Mouse (Mus musculus) layer of hippocampus, postnatal 25 days (tissue): Measurements from ENCODE around the gene Hyal2. TPM values are rescaled to one million over a fixed set of nuclear protein-coding genes. Genes with fewer than 3 reads are reported as not detected.

Source experiments
- DNase-seq, 2 experiments: peaks; one replicate each; pipeline ENCODE4 v3.0.0; 2022; ENCODE audit warnings: mixed read lengths in 2 of 2, low spot score in 1 of 2; ENCODE audit errors: extremely low spot score in 1 of 2
- total RNA-seq, 2 experiments: library from RNA; stranded (reverse); gene quantifications; 2 replicates each; pipeline ENCODE4 v1.2.3; 2021

The Hyal2 gene
- total RNA-seq = 10 to 100 TPM; 13.2 to 17.8 TPM

DNA sequence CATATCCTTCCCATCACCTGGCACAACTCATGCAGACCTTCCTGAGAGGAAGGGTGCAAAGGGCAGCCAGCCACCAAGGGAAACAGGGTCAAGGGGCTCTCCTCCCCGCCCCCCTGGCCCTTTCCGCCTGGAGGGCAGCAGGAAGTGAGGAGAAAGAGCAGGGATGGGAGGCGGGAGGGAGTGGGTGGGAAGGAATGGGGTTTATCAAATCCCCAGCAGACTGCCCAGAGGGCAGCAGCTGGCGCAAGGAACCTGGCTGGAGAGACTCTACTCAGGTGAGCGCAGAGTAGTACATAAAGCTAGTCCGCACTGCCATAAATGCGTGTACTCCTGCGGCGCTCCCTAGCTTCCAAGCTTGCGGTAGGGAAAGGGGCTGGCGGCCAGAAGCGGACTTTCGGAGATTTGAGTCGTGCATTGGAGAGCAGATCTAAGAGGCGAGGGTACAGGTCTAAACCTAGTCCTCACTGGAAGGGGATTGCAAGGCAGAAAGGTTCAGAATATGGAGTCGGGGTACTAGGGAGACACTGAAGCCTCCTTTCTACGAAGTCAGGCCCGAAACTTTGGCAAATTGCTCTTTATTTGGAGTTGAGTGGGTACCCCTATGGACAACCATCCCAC lies at the start of gene Hyal2:
TSS of gene Hyal2 (plus strand) at position 244 of the 618 bp plus-strand sequence.
- DNase-seq = no peak

DNA sequence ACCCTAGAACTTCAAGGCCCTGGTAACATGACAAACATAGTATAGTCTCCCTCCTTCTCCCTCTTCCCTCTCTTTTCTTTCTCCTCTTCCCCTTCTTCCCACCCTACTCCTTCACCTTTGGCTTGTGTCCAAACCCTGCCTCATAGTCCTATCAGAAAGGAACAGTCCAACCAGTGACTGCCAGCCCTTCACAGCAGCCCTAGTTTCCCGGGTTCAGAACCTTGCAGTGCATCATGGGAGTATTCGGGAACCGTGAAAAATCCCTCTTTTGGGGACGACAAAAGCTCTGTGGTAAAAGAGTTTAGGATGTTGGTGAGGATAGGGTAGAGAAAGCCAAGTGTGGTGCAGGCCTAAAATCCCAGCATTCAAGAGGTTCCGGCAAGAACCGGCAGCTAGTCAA lies 47.4 kb upstream of the Hyal2 start:
- no peak for DNase-seq

DNA sequence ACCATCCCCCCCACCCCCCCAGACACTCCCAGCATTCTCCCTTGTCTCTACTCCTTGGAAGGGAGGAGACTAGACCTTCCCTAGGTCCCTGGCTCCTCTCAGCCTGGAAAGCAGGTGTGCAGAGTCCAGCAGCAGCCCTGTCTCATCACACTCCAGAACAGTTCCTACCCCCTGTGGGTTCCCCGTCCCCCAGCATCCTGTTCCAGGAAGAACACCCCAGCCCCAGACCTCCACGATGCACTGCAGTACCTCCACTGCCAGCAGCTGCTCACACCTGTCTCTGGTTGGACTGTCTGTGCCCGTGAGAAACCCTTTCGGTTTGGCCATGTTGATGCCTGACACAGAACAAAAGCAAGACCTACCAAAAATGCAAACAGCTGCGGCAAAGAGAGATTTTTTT lies 46.6 kb upstream of the Hyal2 start:
- DNase-seq = no peak

DNA sequence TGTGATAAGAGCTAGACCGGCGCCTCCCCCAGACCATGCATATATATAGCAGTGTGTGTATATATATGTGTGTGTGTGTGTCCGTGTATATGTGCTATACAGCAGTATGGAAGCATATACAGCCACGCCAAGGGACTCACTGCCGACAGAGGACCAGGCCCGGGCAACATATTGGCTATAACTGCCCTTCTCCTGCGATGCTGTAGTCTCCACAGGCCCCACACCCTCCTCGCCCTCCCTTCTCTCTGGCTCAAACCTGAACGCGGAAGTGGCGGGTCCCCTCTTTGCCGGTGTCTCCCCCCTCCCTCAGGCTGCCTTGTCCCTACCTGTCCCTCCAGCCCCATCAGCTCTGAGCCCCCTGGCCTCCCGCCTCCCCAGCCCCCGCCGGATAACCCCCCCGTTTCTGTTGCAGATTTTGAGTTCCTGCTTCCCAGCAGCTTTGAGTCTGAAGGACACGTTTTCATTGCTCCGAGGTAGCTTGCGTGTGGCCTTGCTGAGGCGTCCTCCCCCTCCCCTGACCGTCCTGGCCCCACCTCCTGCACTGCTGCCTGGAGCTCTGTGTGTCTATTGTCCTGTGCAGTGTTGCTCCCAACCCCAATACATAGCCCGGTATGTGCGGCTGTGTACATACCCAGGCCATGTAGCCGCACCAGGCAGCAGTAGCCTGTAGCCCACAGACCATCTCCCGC lies 45.9 kb upstream of the Hyal2 start:
- no peak for DNase-seq

DNA sequence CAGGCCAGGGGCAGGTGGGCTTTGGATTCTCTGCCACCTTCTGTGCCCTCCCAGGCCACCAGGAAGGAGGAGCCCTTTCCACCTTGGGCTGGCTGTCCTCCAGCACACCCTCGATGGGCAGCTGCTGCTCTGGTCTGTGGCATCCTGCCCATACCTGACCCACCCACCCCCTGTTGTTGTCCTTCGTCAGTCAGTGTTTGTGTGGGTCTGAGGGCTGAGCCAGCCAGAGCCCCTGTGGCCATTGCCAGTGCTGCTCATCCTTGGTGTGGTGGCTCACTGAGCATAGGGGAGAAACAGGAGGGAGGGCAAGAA lies 45.4 kb upstream of the Hyal2 start:
- no peak for DNase-seq

DNA sequence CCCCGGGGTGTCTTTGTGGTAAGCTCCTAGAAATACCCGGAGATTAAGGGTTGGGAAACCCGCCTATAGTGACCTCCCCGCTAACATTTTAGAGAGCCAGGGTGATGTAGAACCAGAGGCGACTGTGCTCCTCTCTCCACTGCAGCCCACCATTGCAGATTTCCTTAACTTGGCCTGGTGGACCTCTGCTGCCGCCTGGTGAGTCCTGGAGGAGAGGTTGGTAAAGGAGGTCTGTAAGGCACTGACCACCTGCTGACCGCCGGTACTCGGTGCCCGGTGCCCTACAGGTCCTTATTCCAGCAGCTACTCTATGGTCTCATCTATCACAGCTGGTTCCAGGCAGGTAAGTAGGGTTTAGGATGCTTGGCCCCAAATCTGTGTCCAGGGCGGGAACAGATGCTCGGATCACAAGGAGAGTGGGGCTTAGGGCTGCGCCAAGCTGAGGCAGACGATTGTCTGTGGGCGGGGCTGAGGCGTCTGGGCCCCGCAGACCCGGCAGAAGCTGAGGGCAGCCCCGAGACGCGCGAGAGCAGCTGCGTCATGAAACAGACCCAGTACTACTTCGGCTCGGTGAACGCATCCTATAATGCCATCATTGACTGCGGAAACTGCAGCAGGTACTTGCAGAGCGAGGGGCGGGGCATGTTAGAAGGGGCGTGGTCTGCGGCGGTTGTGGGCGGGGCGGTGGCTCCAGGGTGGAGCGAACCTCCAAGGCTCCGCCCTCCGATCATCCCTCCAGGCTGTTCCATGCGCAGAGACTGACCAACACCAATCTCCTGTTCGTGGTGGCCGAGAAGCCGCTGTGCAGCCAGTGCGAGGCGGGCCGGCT lies 41.3 kb upstream of the Hyal2 start:
- peak; percentile 58 to 59 for DNase-seq

DNA sequence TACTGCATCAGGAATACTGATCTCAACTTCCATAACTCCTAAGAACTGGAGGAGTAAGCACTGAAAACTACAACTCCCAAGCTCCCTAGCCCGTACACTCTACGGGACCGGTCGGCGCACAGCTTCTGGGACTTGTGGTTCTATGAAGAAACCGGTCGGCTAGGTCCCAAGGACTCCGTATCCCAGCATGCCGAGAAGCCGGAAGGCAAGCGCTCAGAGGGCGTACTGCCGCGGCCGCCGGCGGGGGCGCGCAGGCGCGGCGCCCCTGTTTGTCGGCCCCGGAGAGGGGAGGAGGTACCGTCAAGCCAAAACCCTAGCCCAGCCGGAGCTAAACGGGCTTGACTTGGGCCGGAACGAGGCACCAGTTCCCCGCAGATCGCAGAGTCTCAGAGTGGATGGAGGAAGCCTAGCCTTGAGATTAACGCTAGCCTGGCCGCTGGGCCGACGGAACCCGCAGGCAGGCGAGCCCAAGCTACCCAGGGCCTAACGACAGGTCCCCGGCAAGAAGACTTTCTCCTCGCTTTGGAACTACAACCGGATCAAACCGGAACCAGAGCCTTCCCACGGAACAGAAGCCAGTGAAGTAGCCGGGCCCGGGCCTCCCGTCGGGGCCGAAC lies 33.8 kb upstream of the Hyal2 start, which contains the start of gene Tmem115:
TSS of gene Tmem115 (plus strand) at position 155 of the 617 bp plus-strand sequence.
- peak; percentile 72 to 86 for DNase-seq

DNA sequence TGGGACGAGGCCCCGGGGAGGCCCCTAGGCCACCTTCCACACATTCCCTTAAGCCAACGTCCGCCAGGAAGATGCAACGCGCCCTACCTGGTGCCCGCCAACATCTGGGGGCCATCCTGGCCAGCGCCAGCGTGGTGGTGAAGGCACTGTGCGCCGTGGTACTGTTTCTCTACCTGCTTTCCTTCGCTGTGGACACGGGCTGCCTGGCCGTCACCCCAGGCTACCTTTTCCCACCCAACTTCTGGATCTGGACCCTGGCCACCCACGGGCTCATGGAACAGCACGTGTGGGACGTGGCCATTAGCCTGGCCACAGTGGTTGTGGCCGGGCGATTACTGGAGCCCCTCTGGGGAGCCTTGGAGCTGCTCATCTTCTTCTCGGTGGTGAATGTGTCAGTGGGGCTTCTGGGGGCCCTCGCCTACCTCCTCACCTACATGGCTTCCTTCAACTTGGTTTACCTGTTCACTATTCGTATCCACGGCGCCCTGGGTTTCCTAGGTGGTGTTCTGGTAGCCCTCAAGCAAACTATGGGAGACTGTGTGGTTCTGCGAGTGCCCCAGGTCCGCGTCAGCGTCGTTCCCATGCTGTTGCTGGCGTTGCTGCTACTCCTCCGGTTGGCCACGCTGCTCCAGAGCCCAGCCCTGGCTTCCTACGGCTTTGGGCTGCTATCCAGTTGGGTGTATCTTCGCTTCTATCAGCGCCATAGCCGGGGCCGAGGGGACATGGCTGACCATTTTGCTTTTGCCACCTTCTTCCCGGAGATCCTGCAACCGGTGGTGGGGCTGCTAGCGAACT lies 33.1 kb upstream of the Hyal2 start:
- no peak for DNase-seq

DNA sequence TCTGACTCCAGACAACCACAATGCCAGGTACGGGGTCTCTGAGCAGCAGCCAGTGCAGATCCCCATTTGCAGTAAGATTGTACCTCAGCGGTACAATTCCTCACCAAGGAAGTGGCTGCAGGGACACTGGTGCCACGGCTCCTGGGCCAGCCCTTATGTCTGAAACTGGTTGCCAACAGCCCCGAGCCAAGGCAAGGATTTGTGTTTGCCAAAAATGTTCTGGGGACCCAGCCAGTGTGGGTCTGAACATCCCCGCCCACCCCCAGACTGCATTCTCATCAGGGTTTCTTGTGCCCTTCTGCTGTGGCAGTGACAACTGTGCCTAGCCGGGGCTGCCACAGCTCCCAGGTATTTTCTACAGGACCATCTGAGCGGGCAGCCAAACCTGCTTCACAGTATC lies 29.5 kb upstream of the Hyal2 start:
- no peak for DNase-seq

DNA sequence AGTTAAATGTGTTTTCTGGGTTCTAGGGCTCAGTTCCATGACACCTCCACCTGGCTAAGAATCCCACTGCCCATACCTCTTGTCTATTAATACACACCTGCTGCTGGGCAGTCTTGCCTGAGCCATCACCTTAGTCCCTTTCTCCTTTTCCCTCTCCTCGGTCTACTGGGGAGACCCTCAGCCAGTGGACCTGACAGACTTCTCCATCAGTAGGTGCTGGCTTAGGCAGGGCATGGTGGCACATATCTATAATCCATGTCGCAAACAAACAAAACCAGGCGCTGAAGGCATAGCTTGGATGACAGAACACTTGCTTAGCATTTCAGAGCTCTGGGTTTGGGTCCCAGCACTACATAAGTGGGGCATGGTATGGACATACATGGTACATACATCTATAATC lies 29.0 kb upstream of the Hyal2 start:
- no peak for DNase-seq

DNA sequence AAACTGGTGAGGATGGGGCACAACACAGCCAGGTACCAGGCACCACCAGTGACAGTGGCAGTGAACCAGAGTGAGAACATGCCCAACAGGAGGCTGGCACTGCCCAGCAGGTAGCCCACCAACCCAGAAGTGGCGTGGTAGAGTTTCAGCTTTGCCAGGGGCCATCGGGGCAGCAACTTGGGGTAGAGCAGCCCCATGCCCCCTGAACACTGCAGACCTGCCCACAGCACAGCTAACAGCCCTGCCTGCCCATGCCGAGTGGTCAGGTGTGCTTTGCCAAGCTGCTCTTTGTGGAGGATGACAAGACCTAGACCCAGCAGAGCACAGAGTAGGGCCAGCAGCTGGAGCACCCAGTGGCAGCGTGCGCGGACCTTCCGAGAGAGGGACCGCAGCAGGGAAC lies 27.8 kb upstream of the Hyal2 start:
- no peak for DNase-seq

DNA sequence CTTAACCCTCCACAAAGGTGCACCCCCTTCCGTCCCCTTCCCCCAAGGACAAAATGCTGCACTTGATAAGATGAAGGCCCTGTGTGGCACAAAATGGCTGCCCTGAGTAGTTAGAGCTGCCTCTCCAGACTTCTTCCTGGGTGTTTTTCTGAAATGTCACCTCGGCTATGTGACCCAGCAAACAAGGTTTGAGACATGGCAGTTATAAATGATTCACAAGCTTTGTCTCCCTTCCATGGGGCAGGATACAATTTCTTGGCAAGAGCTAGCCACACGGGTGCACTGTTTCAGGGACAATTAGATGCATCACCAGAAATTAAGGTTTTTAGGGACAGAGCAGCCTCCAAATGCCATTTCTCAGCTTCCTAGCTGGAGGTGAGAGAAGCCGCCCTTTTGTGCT lies 27.3 kb upstream of the Hyal2 start:
- no peak for DNase-seq

DNA sequence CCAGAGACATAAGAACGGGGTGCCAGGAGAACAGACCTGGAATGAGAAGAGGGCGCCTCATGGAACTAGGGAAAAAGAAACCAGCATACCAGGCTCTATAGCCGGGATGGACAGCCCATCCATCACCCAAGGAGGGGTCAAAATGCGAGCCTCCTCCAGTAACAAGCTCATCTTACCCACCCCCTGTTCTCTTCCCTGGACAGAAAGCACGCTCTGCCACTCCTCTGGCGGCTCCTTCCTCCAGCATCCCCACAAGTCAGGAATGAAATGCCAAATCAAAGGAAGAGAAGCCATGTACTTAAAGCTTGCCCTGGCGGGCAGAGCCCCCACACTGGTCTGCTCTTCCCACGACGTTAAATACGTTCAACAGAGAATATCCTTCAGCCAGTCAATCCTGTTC lies 26.7 kb upstream of the Hyal2 start:
- no peak for DNase-seq

DNA sequence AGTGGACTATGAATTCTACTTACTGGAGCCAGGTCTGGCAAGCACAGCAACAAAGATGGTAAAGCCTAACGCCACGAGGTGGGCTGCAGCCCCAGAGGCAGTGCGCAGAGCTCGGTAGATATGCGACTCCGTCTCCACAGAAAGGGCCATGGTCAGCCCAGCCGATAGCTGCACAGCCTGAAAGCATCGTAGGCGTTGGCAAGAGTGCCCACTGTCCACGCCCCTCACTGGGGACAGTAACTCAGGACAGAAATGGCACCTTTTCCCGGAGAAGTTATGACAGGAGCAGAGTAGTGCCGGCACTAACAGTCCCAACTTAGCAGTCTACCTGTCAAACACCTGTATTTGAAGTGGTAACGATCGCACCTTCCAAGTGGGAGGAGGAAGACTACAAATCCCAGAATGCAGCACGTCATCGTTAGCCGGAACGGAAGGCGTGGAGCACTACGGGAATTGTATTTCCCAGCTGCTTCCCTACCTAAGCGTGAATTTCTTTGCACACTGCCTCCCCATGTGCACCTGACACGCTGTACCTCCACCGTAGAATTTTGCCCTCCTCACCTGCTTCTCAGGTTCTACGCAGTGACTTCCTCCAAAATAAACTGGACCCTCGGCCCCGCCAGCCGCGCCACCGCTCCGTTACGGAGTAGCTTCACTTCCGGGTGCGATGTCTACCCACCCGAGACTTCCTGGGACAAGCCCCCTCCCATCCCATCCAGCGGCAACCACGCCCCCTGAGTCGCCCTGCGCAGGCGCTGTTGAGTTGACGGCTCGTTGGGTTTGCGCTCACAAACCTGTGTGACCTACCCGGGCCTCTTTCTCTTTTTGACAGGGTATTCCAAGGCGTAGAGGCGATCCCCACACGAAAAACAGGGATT lies 26.0 kb upstream of the Hyal2 start, which contains the start of the genes Cyb561d2 and Nprl2:
TSS of gene Cyb561d2 (minus strand) at position 720 of the 878 bp plus-strand sequence.
TSS of gene Nprl2 (plus strand) at position 753 of the 878 bp plus-strand sequence.
- DNase-seq = peak; percentile 87 to 89

DNA sequence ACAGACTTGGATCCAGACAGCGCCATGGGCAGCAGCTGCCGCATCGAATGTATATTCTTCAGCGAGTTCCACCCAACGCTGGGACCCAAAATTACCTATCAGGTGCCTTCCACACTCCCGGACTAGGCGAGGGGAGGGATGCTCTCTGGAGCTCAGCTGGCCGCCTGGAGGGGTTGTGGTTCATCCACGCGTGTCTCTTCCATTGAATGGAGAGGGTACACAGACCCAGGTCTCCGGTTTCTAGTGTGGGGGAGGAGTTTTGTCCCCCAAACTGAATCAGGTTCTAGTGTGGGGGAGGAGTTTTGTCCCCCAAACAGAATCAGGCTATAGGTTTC lies 25.4 kb upstream of the Hyal2 start:
- DNase-seq = no peak

DNA sequence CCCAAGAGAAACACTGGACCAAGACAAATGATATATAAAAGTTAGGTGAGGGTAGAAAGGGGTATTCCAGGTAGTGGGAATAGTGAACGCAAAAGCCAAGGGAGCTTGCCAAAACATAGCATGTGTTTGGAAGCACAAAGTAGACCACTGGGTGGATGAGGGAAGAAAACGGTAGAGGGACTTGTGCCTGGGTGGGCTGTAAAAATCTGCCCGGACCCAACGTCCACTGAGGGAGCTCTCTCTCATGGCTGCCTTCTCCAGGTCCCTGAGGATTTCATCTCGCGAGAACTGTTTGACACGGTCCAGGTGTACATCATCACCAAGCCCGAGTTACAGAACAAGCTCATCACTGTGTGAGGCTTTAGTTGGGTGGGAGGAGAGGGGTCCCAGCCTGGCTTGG lies 25.0 kb upstream of the Hyal2 start:
- no peak for DNase-seq

DNA sequence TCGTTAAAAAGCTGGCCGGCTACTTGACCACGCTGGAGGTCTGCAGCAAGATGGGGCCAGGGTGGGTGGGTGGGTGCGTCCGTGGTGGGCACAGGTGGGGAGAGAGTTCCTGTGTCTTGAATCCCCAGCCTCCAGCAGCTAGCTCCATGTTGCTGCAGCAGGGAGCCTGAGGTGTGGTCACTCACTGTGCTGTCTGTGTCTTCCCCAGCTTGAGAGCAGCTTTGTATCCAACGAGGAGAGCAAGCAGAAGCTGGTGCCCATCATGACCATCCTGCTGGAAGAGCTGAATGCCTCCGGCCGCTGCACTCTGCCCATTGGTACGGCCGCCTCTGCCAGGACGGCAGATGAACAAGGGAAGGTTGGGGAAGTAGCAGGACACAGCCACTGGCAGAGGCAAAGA lies 24.4 kb upstream of the Hyal2 start:
- no peak for DNase-seq

DNA sequence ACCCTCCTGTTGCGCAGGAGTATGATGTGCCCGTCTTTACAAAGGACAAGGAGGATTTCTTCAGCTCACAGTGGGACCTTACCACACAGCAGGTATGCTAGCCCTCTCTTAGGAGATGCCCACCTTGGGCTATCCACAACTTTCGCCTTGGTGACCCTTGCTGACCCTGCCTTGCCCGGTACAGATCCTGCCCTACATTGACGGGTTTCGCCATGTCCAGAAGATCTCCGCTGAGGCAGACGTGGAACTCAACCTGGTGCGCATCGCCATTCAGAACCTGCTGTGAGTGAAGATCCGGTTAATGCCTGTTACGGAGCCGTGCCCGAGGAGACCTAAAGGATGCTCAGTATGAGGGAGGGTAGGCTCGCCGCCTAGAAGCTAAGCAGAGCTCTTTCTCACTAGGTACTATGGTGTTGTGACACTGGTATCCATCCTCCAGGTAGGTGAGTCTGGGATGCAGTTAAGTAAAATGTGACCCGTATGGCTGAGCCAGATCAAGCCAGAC lies 23.5 kb upstream of the Hyal2 start:
- DNase-seq = no peak

DNA sequence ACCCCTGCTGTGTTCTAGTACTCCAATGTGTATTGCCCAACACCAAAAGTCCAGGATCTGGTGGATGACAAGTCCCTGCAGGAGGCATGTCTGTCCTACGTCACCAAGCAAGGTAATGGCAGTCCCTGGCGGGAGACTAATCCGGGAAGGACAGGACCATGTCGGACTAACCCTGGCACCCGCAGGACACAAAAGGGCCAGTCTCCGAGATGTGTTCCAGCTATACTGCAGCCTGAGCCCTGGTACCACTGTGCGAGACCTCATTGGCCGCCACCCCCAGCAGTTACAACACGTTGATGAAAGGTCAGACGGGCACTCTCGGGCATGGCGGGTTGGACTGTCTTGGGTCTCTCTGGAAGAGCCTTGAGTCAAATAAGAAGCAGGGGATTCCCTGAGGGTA lies 23.0 kb upstream of the Hyal2 start:
- DNase-seq = no peak
